Mouse (Mus musculus) lung, postnatal 25 days (tissue): ENCODE data around the gene Styx.
"Not testable (repeated sequence)": the region's sequence is repeated elsewhere in the genome, so short reads cannot be mapped to it uniquely, and the experiment has no call there.

ENCODE experiments used
- DNase-seq: peaks from one replicate; pipeline ENCODE4 v3.0.0; 2022; ENCODE audit warnings: low spot score

Styx gene

DNA sequence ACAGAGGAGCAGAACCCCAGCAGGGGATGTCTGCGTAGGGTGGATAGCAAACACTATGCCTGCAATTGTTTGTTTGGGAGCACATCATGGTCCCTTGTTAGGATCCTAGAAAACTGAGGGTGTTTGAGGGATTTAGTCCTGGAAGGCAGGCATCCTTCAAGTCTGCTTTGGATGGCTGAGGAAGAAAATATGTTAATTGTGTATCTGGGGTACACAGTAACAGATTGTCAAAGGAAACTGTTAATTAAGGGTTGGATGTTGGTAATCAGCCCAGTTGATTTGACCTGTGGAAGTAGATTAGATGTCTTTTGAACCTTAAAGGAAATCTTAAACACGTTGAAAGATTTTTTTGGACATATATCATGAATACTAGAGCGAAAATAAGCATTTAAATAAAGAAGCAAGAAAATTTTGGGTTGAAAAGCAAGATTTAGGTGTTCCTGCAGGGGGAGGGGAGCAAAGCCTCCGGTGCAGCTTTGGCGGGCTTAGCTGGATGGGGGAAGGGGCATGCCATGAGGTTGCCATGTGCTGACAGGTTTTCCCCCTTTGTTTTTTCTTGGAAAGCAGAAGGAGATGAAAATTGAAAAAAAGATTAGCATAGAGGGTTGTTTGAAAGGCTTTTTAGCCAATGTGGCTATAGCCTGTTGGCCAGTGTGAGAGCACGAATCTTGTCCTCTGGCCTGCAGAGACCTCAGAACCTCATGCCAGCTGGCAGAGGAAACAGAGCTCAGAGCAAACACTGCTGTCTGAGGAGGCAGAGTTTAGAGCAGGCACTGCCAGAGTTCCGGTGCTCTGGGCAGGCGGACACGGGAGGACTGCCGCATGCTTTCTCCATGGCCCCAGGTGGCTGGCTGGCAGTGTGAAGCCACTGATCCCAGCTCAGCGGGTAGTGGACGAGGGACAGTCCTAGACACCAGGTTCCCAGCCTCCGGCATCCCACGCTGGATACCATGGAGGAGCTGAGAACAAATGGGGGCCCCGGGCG is 13.6 kb downstream of the Styx start:
- peak; percentile 8 for DNase-seq

DNA sequence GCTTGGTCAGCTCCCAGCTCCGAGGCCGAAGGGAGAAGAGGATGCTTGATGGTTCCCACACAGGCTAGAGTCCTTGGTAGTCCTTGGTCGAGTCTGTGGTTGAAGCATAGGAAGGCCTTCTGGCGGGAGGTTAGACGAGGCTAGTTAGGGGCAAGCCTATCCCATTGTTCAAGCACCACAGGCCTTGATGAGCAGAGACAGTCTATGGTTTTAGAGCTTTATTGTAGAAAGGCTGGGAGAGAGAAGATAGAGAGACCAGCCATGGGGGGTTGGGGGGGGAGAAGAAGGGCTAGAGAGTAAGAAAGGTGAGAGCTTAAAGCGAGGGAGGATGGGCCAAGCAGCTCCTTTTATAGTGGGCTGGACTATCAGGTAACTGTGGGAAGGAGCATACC is 14.3 kb downstream of the Styx start:
- DNase-seq: no peak

DNA sequence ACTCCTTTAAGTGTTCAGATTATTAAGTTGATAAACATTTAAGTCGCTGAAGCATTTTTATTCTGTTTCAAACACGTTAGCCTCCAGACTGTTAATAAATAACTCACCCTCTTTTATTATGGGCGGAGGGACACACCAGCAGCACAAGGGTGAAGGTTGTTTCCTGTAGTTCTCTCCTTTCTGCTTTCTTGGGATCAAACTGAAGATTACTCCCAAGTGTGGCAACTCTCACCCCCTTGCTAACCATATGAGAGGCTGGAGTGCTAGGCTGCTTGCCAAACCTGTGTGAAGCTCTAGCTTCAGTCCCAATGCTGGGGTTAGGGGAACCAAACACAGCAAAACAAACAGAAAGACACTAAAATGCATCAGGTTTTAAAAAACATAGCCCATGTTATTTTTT is 27.9 kb downstream of the Styx start:
- no peak for DNase-seq

DNA sequence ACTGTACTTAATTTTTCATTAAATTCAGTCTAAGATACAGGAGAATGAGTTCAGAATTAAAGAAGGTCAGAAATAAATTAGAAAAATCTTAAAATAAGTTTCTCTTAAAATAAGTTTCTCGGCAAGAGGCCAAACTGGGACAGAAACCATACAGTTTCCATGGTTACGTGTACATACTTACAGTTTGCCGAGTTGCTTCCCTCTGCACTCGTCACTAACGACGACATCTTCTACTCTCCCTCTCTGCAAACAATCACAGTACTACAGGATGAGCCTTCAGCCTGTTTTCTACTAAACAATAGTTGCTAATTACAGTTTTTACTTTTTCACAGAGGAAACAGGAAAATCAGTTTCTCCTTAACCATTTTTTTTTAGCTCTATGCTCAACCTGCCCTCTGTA is 29.9 kb downstream of the Styx start:
- DNase-seq: no peak

DNA sequence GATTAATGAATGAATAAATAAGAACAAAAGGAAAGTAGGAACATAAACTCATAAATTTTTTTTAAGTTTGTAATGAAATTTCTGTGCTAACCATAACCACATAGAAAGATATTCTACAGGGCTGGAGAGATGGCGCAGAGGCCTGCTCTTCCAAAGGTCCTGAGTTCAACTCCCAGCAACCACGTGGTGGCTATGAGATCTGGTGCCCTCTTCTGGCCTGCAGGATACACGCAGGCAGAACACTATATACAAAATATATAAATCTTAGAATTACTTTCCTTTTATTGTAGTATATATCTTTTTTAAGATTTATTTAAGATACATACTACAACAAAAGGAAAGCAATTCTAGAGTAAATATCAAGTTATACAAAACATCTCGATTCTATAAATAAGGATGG is 32.0 kb downstream of the Styx start:
- no peak for DNase-seq

DNA sequence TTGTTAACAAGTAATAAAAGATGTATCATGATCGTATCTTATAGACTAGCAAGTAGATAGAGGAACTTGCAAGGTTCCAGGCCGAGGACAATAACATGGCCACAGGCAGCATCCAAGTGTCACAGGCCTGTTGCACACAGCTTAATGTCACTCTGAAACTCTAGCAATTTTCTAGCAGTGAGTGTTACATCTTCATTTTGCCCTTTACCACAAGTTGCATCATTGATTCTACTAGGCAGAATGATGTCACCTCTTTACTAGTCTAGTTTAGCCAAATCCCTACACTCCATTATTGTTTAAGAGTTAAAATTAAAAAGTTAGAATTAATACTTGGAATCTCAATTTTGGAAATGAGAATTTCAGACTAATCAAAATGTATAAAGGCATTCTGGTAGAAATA is 34.7 kb downstream of the Styx start:
- no peak for DNase-seq

DNA sequence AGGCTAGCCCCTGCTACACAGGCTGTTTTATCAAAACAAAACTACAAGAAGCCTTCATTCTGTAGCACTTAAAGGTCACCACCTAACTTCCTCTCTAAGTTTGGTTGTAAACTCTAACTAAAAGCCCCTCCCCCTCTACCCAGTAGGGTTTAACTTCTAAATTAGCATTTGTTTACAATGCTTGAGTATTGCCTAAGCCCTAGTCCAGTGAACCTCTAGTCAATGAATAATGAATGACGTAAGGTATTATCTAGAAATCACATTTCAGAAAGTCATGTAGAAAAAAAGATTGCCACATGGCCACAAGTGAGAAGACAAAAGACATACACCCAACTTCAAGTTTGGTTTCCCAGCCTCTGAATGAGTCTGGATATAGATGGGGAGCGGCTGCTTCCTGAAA is 36.6 kb downstream of the Styx start:
- DNase-seq: peak; percentile 26

DNA sequence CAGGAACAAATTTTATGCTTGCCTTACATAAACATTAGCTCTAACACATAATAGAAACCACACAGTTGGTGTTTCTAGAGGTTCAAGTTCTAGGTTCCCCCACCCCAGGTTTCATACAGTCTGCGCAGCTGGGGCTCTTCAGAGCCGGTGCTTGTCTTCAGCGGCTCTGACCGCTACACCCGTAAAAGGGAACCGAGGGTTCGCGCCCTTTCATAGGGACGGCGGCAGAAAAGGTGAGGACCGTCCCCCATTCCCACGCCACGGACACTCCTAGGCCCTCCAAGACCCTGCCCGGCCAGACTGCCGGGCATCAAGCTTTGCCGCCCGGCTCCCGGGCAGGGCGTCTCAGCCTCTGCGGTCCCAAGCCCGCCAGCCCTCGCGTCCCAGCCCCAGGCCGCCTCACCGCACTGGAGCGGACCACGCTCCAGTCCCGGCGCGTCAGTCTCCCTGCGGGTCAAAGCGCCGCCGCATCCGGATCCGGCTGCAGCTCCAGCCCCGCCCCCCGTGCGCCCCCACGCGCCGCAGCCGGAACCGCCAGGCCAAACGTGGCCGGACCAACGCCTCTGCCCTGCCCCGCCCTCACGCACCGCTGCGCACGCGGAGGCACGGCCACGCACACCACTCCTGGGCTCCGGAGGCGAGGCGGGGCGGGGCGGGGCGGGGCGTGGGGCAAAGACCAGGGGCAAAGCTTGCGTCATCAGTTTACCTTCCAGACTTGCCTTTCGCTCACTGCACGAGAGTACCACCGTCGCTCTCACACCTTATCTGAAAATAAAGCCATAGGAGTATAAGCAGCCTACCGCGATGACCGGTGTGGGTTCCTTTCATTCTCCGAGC is 37.7 kb downstream of the Styx start:
- DNase-seq: peak; percentile 93

DNA sequence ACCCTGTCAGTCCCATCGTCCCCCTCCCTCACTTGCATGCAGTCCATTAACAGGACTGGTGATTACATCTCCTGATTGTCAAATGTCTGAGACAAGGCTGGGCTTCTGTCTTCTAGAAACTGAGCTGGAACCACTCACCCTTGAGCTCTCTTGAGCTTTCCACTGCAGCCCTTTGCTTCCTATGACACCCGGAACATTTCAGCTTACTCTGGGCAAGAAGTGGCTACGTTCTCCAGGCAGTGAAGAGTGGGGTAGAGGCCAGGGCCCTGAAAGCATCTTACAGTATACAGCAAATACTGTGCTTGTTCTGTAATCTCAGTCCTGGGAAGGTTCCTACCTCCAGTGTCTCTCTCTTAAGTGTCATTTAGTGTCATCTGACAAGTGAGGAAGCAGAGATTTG is 38.3 kb downstream of the Styx start:
- DNase-seq: no peak

DNA sequence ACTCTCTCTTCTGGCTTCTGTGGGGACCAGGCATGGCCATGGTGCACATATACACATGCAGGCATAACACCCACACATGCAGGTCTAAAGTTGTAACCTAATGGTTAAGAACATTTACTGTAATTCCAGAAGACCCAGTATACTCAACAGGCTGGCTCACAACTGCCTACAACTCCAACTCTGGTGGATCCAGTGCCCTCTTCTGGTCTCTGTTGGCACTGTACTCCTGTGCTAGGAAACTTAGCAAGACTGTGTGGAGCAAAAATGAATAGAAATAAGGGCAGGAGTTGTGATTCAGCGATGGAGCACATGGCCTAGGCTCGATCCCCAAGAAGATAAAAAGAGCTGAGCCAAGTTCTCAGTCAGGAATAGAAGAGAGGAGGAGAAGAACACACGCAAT is 48.9 kb downstream of the Styx start:
- DNase-seq: peak; percentile 18

DNA sequence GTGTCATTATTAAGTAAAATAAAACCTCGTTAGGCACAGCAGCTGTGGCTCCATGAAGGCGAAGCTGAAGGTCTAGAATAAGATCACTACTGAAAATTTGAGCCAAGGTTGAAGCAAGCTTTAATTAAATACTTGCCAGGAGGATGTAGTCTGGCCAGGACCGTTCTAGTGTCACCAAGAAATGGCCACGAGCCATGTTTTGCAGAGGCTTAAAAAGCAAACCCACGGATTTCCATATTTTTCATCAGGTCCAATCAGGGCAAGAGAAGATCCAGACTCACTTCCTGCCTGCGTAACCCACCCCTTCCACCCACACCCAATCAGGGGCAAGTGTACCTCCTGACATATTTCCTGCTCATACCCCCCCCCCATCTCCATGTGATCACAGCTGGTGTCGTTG is 52.8 kb downstream of the Styx start:
- no peak for DNase-seq

DNA sequence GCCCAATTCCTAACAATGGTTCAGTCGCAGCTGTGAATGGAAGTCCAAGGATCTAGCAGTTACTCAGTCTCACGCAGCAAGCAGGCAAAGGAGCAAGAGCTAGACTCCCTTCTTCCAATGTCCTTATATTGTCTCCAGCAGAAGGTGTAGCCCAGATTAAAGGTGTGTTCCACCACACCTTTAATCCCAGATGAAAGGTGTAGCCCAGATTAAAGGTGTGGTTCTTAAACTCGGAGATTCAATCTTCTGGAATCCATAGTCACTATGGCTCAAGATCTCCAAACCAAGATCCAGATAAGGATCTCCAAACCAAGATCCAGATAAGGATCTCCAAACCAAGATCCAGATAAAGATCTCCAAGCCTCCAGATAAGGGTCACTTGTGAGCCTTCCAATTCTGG is 53.9 kb downstream of the Styx start, which contains the start of gene Gnpnat1:
TSS of gene Gnpnat1 (minus strand) at position 101 of the 400 bp plus-strand sequence.
- not testable (repeated sequence) for DNase-seq

DNA sequence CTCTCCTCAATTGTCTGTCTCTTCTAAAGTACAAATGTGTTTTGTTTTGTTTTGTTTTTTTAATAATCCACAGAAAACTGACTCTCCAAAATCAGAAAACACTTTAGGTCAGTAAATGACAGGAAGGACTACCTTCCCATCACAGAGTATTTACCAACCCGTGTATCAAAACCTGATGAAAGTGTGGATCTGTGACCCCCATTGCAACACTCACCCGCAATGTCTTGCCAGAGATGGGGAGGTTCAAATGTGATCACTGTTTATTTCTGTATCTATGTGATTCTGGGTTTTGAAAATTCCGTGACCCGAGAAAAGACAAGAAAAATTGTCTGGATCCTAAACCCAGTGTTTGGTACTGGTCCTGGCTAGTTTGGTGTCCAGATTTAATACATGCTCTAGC is 65.4 kb downstream of the Styx start:
- DNase-seq: no peak

DNA sequence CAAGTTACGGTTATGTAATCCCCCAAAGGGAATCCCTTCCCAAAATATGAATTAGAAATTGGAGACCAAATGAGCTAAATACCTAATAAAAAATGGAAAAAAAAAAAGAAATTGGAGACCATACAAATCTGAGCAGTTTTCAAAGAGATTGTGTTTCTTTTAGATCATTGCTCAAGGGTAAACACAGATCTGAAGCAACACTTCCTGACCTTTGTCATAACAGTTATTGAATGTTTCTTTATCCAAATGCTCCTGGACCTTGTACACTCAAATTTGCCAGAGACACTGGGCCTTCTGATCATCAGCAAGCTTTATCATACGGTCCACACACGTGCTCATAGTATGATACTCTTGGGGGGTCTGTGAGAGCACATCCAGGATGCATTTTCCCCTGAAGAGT is 67.7 kb downstream of the Styx start:
- no peak for DNase-seq

DNA sequence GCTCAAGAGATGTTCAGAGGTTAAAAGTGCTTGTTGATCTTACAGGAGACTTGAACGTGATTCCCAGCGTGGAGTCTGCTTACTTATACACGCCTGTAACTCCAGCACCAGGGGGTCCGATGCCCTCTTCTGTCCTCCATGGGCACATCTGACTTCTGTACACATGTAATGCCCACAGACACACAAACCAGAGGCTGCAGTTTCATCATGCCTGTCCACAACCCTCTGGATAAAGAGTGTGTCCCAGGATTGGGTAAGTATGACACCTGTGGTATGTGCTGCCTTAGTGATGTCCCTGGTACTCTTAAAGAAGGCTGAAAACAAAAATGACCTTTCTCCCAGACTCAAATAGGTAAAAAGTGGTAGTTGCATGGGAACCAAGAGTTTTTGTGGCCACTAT is 68.4 kb downstream of the Styx start:
- DNase-seq: no peak

DNA sequence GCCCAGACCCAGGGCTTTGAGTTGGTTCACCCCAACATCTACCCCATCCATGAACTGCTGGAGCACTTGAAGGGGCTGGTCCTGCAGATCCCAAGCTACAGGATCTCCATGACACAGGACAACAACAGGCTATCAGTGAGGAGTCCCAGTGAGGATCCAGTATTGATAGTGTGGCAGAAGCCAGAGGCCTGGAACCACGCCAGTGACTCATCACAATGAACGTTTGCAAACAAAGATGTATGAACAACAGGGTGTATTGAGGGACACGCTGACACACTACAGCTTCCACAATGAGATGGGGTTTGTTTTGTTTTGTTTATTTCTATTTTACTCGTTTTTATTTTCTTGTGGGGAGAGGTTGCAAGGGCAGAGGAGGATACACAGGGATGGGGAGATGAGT is 71.5 kb downstream of the Styx start:
- no peak for DNase-seq

DNA sequence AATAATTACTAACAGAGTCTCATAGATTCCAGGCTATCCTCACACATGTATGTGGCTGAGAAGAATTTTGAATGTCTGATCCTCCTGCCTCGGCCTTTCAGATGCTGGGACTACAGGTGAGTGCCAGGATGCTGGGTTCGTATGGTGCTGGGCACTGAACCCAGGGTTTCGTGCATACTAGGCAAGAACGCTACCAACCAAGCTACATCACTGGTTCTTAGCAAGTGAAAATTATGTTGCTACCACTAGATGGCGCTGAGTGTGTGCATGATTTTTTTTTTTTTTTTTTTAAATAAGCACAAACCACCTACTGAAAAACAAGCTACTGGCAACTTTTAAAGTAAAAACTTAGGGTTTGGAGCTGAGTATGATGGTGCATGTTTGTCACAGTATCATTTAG is 72.3 kb downstream of the Styx start:
- peak; percentile 53 for DNase-seq

DNA sequence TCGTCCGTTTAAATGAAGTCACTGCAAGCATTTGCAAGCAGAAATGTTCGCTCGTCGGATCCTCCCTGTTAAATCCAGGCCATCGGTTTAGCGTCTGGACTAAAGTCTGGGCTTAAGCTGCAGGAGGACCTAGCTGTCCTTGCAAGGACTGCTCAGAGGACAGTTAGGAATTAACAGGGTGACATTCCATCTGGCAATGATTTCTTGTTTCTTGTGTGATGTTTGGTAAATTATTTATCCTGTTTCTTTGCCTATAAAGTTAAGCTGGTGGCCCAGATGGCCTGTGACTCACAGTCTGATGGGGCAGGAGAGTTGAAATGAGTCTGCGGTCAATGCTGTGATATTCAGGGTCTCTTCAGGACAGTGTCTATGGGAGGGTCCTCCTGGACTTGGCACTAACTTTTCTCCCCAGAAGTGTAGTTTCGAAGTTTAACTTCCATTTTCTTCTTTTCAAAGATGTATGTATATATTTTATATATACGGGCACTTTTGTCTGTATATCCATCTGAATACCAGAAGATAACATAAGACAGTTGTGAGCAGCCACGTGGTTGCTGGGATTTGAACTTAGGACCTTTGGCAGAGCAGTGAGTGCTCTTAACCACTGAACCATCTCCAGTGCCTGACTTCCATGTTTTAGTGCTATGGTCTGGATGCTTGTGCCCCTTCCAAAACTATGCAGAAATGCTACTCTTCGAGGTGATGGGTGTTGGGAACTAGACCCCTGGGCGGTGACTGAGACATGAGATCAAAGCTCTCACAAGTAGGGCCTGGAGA is 79.4 kb downstream of the Styx start:
- DNase-seq: no peak

DNA sequence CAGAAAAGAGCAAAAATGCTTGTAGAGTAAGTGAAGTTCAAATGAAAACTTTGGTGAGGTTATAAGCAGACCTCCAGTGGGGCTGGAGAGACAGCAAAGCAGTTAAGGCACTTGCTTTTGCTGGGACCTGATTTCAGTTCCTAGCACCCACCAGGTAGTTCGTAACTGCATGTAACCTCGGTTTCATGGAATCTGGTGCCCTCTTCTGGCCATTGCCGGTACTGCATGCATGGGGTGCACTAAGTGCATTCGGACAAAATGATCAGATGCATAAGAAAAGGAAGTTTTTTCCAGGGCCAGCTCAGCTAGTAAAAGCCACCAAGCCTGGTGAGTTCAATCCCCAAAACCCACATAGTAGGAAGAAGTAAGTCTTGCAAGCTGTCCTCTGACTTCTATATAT is 81.1 kb downstream of the Styx start:
- DNase-seq: no peak

DNA sequence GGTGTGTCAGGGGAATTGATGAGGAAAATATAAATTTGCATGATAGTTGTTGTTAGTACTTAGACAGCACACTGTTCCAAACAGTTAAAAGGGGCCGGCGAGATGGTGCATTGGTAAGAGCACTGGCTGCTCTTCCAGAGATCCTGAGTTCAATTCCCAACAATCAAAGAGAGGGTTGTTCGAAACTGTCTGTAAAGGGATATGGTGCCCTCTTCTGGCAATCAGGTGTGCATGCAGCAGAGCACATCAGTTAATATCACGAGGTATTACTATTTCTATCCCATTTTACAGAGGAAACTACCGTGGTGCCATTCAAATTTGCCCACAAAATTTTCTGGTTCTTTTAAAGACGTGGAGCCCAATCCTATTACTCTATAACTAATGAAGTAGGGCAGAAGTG is 83.3 kb downstream of the Styx start:
- no peak for DNase-seq

DNA sequence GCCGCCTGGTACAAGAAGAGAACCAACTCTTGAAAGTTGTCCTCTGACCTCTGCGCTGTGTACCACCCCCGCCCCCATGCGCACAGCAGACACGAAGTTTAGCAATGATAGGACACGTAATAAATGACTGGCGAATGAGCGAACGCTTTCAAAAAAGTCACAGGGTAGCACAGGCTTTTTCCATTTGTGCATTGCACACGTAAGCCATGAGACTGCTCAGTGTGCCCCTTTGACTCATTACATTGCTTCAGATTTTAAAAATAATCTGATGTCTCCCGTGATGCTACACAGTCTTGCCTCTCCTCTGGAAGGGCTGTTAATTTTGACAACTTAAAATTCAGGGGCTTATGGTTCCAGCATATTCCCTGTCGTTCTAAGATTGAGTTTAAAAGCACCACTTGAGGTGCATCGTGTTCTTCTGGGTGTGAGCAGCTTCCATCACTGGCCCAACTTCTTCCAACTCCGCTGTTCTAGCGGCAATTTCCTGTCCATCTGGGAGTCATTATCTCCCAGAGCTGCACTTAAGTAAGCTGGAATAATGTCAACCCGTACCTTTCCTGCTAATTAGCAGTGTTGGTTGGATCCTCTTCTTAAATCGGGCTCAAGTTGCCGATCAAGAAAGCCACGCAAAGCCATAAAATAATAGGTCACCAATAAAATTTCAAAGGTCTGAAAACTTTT is 87.5 kb downstream of the Styx start:
- no peak for DNase-seq

DNA sequence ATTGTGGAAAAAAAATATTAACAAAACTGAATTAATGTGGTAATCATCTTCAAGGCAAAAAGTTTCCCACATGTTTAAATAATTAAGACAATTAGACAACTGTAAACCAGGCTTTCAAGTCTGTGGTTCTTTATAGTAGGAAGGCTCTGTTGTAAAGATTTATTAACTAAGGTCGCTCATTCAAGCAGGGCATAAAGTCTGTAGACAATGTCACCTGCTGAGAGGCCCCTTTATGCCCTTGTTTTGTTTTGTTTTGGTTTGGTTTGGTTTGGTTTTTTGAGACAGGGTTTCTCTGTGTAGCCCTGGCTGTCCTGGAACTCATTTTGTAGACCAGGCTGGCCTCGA is 88.0 kb downstream of the Styx start:
- DNase-seq: no peak
